Mouse (Mus musculus) kidney, postnatal 25 days (tissue): ENCODE data around the gene Tsc22d2.
"Not testable (repeated sequence)": the region's sequence is repeated elsewhere in the genome, so short reads cannot be mapped to it uniquely, and the experiment has no call there.

Experiments used
- DNase-seq, 2 experiments: peaks; one replicate each; pipeline ENCODE4 v3.0.0; 2021; ENCODE audit warnings: mixed read lengths in 2 of 2

The Tsc22d2 gene

DNA sequence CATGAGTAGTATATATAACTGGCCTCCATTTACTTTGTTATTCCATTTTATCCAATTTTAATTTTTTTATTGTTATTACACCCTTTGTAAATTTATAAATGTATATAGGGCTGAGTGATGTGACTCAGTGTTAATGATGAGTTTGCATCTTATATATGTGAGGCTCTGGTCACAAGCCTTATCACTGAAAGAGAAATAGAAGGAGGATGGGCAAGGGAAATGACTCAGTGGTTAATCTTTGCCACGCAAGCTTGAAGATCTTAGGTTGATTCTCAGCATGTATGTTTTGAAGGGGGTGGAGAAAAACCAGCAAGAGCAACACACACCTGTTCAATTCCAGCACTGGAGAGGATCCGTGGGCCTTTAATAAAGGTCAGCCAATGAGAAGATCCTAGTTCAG is 19.9 kb downstream of the Tsc22d2 start:
- DNase-seq, result no peak

DNA sequence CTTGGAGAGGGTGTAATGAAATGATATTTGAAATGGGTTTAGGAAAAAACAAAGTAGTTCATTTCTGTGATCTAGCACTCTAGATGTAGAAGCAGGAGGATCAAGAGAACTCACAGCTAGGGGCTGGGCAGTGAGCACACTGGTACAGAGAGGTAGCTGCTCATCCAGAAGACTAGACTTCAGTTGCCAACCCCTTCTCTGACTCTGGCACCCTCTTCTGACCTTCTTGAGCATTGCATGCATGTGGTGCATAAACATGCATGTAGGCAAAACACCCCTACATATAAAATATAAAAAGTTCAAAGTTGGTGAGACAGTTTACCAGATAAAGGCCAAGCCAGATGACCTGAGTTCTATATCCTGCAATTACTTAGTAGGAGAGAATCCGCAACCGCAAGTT is 33.7 kb downstream of the Tsc22d2 start:
- peak in 1 of 2 experiments; percentile 12 for DNase-seq

DNA sequence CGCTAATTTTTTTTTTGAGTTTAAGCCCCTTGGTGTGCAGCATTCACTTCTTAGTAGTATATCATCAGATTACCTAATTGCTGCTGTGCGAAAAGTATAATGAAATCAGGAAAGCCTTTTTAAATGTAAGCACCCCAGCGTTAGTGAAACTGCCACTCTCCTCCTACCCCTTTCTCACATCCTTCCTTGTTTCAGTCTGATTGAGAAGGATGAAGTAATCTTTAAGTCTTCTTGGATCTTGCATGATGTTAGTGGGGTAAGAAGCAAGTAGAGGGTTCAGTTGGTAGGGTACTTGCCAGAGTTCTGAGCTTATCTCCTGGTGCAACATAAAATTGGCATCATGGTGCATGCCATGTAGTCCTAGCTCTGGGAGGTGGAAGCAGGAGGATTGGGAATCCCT is 35.0 kb downstream of the Tsc22d2 start:
- DNase-seq, result no peak

DNA sequence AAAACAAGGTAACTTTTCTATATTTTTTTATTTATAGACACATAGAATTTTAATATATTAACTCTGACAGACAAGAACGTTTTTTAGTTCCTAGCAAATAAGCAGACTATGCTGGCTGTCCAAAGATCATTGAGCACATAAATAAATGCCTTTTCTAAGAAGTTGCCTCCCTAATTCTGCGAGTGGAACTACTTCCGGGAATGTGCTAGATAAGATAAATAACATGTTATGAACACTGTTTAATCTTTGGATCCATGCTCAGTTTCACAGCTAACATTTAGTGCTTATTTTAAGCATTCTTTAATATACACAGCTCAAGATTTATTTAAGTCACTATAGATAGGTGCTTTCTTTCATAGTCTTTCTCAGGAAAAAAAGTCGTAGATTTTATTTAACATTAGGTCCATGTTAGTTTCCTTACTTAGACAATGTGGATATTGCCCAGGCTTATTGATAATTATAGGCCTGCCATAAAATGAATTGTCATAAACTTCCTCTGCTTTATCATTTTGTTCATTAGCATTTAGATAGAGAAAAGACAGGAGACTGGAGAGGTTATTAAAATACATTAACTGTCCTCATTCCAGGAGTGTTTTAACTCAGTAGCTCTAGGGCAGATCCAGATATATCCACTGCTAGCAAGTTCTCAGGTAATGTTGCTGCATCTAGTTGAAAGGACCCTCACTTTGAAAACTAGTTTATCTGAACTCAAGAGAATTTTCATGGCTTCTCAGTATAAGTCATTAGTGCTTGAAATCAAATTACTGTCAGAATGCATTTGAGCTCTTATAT is 40.1 kb downstream of the Tsc22d2 start:
- no peak for DNase-seq

DNA sequence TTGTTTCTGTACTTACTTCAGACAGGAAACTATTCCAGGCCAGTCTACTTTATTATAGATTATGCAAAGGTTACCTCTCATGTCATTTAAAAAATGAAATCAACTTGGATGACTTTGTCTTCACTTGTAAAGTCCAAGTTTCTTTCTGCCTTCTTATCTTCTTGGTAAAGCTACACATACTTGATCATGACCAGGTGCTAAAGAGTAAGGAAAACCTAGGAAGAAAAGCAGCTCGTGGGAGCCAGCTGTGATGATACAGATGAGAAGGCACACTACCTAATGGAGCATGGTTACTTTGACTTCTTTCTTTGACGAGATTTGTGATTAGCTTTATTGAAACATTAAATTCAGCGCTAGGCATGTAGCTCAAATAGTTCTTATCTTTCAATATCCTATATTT is 40.7 kb downstream of the Tsc22d2 start:
- DNase-seq, result no peak

DNA sequence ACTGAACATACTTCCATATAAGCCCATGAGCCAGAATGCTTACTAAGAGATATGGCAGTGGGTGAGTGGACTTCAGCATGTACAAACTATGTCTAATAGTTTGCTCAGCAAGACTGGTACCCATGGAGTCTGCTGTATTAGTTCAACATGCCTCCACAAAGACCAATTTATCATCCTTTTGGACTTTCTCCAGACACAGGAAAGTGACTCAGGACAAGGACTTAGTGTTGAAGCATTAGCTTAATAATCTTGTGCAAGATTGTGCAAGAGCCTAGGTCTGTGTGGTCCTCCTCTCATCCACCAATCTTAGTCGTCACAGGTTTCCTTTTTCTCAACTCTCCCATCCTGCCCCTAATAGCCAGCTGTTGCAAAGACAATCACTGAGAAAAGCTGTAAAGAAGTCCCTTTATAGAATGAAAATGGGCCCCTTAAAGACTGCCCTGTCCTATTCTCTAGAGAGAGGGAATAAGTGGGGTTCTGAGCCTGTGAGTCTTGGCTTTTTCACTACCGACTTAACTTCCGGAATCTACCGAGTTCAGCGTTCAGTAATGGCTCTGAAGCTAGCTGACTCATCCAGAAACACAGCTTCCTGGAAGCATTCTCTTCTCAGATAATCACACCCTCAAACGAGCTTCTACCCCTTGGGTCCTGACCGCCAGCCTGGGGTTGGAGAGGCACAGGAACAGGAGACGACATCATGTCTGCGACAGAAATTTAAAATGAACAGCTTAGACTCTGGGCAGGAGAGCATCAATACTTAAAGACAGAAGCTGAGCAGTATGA is 55.3 kb downstream of the Tsc22d2 start:
- no peak for DNase-seq

DNA sequence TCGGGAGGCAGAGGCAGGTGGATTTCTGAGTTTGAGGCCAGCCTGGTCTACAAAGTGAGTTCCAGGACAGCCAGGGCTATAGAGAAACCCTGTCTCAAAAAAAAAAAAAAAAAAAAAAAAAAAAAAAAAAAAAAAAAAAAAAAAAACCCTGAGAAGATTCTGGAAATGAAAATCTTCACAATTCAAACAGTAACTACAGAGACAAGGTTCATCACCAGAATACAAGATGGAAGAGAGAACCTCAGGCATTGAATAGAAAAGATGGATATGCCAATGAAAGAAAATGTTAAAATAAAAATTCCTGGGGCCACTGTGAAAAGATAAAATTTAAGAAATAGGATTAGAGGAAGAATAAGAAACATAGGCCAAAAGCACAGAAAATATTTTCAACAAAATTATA is 60.8 kb downstream of the Tsc22d2 start:
- DNase-seq, result not testable (repeated sequence)

DNA sequence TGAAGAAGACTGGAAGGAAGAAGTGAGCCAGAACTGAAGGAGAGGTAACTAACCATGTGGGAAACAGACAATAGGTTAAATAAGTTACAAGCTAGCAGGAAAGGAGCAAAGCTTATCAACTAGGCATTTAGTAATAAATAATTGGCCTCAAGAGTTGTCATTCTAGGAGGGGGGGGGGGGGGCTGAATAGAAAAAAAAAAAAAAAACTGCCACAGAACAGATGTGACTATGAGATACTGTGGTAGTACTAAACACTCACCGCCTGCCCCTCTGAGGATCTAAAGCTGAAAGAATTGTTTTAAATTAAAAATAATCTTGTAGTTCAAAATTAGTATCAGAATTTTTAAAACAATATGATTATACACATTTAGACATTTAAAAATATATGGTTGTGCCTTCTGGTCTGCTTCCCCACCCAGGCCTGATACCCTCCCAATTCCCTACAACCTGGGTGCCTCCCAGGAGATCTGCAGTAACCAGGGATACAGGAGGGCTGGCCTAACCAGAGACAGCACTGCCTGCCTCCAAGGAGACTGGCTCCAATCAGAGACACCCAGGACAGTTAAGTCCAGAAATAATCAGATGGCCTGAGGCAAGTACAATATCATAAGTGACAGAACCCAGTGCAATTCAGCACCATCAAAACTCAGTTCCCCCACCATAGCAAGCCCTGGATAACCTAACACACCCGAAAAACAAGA is 64.4 kb downstream of the Tsc22d2 start:
- DNase-seq, result no peak

DNA sequence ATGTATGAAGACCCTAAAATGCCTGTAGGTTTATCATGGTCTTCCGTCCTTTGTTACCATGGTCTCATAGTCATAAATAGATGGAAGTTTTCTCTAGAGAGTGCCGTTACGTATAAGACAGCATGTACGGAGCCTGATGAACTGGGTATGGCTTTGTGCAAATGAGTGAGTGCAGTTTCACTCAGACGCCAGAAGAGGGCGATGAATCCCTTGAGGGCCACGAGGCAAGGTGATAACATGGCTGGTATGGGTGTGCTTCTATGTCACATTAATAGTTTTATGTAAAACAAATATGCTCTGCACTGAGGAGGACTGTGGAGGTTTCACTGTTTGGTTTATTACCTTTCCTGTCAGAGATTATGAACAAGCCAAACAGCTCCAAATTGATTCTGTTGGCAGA is 71.4 kb downstream of the Tsc22d2 start:
- no peak for DNase-seq

DNA sequence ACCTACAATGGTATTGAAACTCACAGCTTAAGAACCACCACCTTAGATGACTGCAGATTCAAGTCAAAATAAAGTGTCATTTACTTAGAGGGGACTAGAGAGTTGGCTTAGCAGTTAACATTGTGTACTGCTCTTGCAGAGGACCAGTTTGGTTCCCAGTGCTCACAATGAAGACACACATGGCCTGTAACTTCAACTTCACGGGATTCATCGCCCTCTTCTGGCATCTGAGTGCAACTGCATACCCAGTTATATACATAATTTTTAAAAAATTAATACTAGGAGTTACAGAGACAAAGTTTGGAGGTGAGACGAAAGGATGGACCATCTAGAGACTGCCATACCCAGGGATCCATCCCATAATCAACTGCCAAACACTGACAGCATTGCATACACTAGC is 72.6 kb downstream of the Tsc22d2 start:
- DNase-seq, result no peak

DNA sequence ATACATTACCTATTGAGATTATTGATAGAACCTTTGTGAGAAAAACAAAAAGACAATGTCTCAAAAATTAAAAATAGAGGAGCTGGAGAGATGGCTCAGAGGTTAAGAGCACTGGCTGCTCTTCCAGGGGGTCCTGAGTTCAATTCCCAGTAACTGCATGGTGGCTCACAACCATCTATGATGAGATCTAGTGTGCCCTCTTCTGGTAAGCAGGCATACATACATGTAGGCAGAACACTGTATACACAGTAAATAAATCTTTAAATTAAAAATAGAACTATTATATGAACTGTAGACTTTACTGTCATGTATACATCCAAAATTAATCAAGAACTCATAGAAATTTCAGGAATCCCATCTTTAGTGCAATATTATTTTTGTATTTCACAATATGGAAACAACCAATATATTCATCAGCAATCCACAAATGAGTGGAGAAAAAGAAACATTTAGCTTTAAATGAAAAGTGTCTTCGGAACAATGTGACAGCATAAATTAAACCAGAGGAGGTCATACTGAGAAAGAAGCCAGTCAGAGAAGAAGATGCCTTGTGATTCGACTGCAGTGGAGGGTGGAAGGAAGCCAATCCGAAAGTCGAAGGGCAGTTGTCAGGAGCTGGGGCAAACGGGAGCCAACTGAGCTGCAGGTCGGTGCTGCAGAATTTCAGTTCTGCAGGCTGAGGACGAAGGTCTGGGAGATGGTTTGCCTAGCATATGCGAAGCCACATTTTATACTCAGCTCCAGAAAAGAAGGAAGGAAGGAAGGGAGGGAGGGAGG is 73.7 kb downstream of the Tsc22d2 start:
- DNase-seq, result no peak

DNA sequence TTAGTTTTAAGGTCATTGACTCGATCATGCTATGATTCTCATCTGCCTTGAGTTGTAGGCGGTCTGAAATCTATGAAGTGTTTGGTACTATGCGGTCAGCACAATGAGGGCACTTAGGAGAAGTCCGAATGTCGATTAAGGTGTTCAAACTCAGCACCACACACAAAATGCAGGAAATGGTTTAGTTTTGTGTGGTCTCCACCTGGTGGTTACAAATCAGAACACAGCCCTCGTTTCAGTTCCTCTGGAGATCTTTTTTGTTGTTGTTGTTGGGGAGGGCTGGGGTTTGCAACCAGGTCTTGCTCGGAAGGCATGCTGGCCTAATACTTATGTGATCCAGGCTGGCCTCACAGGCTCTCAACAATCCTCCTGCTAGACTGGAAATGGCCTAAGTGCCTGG is 76.3 kb downstream of the Tsc22d2 start:
- peak in 1 of 2 experiments; percentile 54 for DNase-seq

DNA sequence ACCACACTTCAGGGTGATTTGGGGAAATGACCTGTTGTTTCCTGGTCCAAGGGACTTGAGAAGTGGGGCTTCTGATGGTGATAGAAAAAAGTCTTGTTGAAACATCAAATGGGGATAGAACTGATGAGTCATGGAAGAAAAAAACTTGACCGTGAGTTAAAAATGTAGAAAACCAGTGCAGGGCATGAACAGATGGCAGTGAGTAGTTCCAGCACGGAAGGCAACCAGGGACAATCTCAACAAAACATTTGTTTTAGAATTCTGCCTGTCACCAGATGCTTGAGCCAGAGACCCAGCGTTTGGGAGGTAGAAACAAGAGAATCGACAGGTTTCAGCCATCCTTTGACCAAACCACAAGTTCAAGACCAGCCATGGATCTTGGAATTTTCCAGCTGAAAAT is 79.1 kb downstream of the Tsc22d2 start:
- DNase-seq, result no peak

DNA sequence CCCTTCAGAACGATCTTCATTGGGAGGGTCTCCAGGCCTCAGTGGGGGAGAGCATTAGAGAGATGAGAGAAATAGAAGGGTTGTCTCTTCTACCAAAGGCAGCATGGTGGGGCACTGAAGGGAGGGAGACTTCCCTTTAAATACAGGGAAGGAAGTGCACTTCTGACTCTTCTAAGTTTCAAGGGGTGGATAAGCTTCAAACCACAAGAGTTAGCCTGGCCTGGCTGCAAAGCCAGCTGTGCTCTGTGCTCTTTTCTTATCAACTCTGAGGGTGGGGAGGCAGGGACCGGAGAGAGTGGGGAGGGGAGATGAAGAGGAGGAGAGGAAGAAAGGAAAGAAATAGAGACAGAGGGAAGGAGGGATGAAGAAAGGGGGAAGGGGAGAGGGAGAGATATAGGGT is 87.4 kb downstream of the Tsc22d2 start:
- DNase-seq, result no peak

DNA sequence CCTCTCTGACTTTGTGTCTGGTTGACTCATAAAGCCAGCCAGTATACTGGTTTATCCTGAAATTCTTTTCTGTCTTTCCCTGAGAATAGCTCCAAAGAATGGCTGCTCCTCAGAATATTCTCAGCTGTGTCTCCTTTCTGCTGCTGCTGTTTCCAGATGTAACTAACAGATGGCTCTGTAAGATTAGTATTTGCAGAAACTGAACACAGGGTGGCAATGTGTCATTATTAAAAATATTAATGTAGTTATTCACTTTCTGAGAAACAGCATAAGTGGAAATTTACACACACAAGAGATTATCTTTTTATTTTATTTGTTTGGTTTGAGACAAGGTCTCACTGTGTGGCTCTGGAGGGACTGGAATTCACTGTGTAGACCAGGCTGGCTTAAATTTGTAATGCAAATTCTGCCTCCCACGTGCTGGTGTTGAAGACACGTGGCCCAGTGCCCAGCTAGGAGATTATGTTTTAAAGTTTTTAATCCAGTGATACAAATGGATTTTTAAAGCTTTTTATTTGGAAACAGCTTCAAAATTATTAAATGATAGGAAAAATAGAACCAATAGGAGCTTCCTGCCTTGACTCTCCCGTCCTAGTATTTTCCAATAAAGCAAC is 89.3 kb downstream of the Tsc22d2 start:
- no peak for DNase-seq

DNA sequence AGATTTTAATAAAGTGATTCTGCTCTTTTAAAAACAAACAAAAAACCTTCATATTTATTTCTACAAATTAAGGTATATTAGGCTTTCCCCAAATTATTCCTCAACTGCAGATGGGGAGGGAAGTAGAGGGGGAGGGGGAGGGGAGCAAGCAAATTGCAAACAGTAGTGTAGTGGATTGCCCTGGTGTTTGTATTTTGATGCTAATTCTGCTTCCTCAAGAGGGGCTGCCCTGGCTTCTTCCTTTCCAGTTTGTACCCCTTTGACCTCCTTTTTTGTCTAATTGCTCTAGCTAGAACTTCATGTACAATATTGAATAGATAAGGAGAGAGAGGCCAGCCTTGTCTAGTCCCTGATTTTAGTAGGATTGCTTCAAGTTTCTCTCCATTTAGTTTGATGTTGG is 90.2 kb downstream of the Tsc22d2 start:
- no peak for DNase-seq

DNA sequence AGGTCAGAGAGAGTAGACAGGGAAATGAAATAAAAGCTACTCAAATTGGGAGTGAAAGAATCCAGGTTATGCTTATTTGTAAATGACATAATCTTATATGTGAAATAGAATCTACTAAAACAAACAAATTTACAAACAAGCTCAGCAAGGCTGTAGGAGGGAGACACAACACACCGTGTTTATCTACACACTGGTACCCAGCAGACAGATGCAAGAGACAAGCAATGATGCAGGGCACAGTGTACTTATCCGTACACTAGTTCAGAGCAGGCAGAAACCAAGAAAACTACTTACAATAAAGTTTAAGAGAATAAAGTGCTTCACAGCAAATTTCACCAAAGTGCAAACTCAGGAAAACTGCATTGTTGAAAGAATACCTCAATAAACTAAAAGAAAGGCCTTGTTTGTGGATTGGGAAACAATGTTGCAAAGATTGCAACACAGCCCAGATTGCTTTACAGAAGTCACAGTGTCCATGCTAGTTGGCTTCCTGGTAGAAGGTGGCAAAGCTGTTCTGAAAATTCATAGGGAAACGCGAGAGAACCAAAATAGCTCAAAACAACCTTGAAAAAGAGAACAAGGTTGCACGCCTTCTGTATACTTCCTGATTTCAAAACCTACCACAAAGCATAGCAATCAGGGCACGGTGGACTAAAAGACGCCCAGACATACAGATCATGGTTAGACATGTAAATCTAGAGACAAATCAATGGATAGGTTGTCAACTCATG is 93.7 kb downstream of the Tsc22d2 start:
- DNase-seq, result no peak

DNA sequence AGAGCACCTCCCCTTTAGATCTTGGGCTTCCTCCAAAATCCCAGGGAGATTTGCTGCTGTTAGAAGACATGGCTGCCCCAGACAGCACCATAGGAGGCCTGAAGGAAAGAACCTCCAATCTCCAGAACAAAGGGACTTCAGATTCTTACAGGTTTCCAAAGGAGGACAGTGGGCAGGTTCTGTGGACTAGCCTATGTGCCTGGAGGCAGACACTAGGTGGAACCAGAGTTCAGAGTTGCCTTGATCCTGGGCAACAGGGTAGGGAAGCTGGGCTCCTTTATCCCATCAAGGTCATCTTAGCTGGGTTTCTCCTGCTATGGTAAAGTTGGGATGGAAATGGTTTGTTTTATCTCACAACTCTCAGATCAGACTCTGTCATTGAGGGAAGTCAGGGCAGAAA is 97.1 kb downstream of the Tsc22d2 start:
- peak in 1 of 2 experiments; percentile 17 for DNase-seq

DNA sequence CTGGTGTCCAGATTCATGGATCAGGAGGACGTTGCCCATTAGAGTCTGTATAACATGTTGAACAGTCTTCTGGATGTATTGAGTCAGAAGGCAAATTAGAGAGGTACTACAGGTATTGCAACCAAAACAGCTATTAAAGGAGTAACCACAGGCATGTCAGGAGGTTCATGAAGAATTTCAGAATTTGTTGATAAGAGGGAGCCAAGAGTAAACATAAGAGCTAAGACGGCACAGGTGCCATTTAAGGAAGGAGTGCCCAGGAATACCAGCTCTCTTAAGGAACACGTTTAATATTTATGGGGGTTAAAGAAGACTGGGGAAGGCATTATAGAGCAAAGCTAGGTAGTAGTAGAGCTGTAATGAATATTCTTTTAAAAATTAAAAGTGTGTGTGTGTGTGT is 98.2 kb downstream of the Tsc22d2 start:
- no peak for DNase-seq

DNA sequence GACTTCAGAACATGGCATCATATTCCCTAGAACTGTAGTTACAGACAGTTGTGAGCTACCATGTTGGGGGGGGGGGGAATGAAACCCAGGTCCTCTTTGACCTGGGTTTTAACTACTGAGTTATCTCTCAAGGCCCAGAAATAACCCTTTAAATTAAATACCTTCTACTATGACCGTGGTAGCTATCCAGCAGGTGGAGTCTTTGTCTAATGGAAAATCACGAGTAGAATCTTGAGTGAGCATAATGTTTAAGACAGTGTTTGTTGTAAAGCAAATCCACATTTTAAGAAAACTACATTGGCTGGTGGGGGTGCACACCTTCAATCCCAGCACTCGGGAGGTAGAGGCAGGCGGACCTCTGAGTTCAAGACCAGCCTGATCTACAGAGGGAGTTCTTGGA is 99.0 kb downstream of the Tsc22d2 start:
- DNase-seq, result no peak

DNA sequence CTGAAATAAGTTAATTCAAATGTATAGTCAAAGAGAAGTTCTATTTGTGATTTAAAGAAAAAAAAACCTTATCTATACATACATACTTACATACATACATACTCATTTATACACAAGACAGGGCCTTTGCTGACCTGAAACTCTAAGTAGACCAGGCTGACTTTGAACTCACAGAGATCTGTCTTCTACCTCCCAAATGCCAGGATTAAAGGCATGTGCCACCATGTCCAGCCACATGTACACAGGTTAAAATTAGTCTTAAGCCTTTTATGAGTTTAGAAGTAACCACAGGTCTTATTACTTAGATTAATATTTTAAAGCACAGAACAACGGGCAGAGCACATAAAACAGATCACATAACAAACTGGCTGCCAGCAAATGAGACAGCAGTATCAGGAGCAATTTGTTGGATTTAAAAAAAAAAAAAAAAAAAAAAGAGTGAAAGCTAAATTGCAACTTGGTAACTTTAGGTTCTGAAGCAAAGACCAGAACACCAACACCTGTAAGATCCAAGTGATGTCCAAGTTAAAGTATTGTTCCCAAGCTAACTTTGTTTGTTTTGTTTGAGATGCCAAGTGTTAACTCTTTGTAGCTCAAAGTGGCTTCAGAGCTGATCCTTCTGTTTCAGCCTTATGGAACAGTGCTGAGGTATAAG is 101.6 kb downstream of the Tsc22d2 start:
- no peak for DNase-seq
